Mouse (Mus musculus) midbrain, embryonic 14.5 days (tissue): ENCODE measurements around the gene Fhit. TPM values are rescaled to one million over a fixed set of nuclear protein-coding genes. Genes with fewer than 3 reads are reported as not detected.

Experiments used
- ATAC-seq: fragments of 200-750 bp; cut with Nextera tagmentation; 2 replicates; pipeline ENCODE4 v1.8.0; 2017; ENCODE audit warnings: moderate number of reproducible peaks, moderate library complexity; ENCODE audit not compliant: low FRiP score, low TSS enrichment
- DNase-seq: peaks from one replicate; pipeline ENCODE4 v3.0.0-alpha.2; 2015
- H3K27ac ChIP-seq: fragments of 300-500 bp; sonication (generic); replicated peaks from 2 replicates; pipeline ENCODE4 v1.5.1; 2014; ENCODE audit warnings: mild to moderate bottlenecking, low read depth, low read length, moderate library complexity
- H3K27me3 ChIP-seq: fragments of 300-500 bp; sonication (generic); 2 replicates; pipeline ENCODE4 v1.6.1; 2014; ENCODE audit warnings: low read length, control low read depth, mixed read lengths; ENCODE audit not compliant: control insufficient read depth, insufficient read depth
- H3K36me3 ChIP-seq: fragments of 300-500 bp; sonication (generic); 2 replicates; pipeline ENCODE4 v1.6.1; 2014; ENCODE audit warnings: low read length, control low read depth; ENCODE audit not compliant: control insufficient read depth, insufficient read depth
- H3K4me1 ChIP-seq: fragments of 300-500 bp; sonication (generic); 2 replicates; pipeline ENCODE4 v1.6.1; 2014; ENCODE audit warnings: mild to moderate bottlenecking, antibody characterized with exemption, low read length, control low read depth; ENCODE audit not compliant: control insufficient read depth, insufficient read depth
- H3K4me2 ChIP-seq: fragments of 300-500 bp; sonication (generic); 2 replicates; pipeline ENCODE4 v1.6.1; 2014; ENCODE audit warnings: mild to moderate bottlenecking, low read length, moderate library complexity
- H3K4me3 ChIP-seq: fragments of 300-500 bp; sonication (generic); replicated peaks from 2 replicates; pipeline ENCODE4 v1.5.1; 2014; ENCODE audit warnings: low read depth, low read length
- H3K9ac ChIP-seq: fragments of 300-500 bp; sonication (generic); replicated peaks from 2 replicates; pipeline ENCODE4 v1.6.1; 2014; ENCODE audit warnings: mild to moderate bottlenecking, low read length, moderate library complexity
- H3K9me3 ChIP-seq: fragments of 300-500 bp; sonication (generic); 2 replicates; pipeline ENCODE4 v1.6.1; 2016; ENCODE audit warnings: low read length, control low read depth, mixed read lengths; ENCODE audit not compliant: control insufficient read depth
- WGBS: fragments of 180-500 bp; shearing (Covaris S2); extraction: QIAGEN DNeasy Blood & Tissue Kit; methylation state at CpG from one replicate; pipeline ENCODE4 v1.1.7; 2014; 5-methylcytosine and 5-hydroxymethylcytosine counted together
- polyA plus RNA-seq: library from polyadenylated mRNA; unstranded; fragments of >200 nt; fragmentation: Nextera tagmentation; extraction: Ambion mirVana; gene quantifications from 2 replicates; pipeline ENCODE4 v1.2.1, GENCODE M21; 2014

The Fhit gene
- polyA plus RNA-seq, 1 experiment from 2014 or later = 10.6 TPM

DNA sequence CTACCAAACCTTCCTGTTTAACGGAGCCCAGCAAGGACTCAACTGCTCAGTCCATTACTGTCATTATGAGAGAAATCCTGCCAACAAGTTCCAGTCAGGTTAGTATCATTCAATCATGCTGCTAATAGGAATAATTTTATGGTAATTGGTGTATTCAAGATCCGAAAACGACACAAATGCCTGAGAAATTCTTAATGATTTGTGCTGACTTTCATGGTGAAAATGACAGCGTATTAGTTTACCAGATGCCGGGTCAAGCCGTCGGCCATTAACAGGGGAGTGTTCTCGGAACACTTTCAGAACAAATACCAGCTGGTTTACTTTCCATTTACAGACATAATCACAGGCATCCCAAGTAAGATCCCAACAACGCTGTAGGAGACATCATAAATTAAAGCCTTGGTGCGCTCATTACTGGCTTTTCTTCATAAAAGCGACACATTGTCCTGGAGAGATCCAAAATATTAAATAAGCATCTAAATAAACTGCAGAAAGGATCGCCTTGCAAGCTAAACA lies 451.0 kb downstream of the Fhit start:
- Histone ChIP-seq H3K4me3 (no peak overlapping the region), H3K4me1 (no peaks in the 10 kb centered on the region), H3K27me3 (no peaks in the 10 kb centered on the region), H3K4me2 (no peak overlapping the region), H3K9me3 (no peaks in the 10 kb centered on the region), H3K27ac (no peak overlapping the region), H3K9ac (no peak overlapping the region), H3K36me3 (no peaks in the 10 kb centered on the region)
- WGBS = 85% methylated on average over 12 of the region's 12 CpGs
- ATAC-seq (no peak), DNase-seq (no peak)

DNA sequence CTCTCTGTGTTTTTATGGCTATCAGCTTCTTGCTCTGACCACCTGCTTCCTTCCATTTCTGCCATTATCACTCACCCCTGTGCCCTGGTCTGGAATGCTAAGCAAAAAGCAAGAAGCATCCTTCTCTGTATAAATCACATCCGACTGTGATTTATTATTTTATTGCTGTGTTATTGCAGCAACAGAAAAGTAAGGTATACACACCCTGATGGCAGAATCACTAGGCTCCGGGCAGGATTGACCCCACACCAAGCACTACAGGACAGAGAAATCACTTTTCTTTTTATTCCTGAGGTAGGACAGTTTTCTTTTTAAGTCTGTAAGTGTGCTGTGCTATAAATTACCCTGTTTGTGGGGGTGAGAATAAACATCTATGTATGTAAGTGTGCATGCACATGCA lies 460.1 kb downstream of the Fhit start:
- ATAC-seq = no peak
- H3K4me2 ChIP-seq = no peak overlapping the region
- WGBS = 91% methylated on average over 2 of the region's 2 CpGs
- DNase-seq = no peak
- H3K9ac ChIP-seq = no peak overlapping the region
- H3K9me3 ChIP-seq = no peaks in the 10 kb centered on the region
- H3K4me3 ChIP-seq = no peak overlapping the region
- no peaks in the 10 kb centered on the region for H3K36me3 ChIP-seq
- H3K27ac ChIP-seq = no peak overlapping the region
- no peaks in the 10 kb centered on the region for H3K4me1 ChIP-seq
- H3K27me3 ChIP-seq = no peaks in the 10 kb centered on the region

DNA sequence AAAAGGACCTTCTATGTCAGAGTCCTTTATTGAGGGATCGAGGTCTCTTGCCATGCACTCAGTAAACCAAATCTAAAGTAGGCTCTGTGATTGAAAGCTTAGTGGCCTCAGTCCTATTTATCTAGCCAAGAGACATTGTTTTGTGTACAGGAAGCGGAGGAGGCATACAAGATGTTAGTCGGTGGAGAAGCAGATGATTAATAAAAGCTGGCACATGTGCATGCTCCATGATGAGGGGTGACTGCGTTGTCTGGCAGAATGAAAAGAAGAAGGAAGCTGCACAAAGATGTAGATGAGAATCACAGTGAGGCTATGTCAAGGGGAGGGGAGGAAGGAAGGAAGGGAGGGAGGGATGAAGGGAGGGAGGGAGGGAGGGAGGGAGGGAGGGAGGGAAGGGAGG lies 481.8 kb downstream of the Fhit start:
- ATAC-seq (no peak), DNase-seq (no peak)
- no peaks in the 10 kb centered on the region for H3K27me3 ChIP-seq
- H3K4me2 ChIP-seq = no peak overlapping the region
- no peak overlapping the region for H3K27ac ChIP-seq
- H3K36me3 ChIP-seq = no peaks in the 10 kb centered on the region
- H3K9ac ChIP-seq = no peak overlapping the region
- H3K9me3 ChIP-seq = no peaks in the 10 kb centered on the region
- peaks cover 4% of the 10 kb centered on the region; the same call in 1 of the 2 replicates for H3K4me1 ChIP-seq
- H3K4me3 ChIP-seq = no peak overlapping the region
- 67% methylated on average over 4 of the region's 4 CpGs for WGBS

DNA sequence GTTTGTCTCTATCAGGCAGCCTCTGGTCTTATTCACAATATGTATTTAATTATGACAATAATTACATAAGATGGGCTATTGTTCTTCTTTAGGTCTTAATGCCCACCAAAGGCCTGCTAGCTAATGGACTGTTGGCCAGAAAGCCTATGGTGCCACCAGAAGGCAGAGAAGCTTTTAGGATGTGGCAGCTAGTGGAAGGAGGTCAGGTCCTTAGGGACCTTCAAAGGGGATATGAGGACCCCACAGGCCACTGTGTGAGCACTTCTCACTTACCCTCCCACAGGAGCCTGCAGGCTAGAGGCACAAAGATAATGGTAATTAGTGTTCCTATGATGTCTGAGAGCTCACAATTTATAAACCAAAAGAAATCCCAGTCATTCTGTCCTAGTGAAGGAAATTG lies 482.2 kb downstream of the Fhit start:
- H3K4me1 ChIP-seq = peaks cover 4% of the 10 kb centered on the region; the same call in 1 of the 2 replicates
- ATAC-seq (no peak), DNase-seq (no peak)
- H3K27ac ChIP-seq = no peak overlapping the region
- H3K4me3 ChIP-seq = no peak overlapping the region
- H3K36me3 ChIP-seq = no peaks in the 10 kb centered on the region
- no peak overlapping the region for H3K4me2 ChIP-seq
- H3K9ac ChIP-seq = no peak overlapping the region
- H3K9me3 ChIP-seq = no peaks in the 10 kb centered on the region
- no peaks in the 10 kb centered on the region for H3K27me3 ChIP-seq

DNA sequence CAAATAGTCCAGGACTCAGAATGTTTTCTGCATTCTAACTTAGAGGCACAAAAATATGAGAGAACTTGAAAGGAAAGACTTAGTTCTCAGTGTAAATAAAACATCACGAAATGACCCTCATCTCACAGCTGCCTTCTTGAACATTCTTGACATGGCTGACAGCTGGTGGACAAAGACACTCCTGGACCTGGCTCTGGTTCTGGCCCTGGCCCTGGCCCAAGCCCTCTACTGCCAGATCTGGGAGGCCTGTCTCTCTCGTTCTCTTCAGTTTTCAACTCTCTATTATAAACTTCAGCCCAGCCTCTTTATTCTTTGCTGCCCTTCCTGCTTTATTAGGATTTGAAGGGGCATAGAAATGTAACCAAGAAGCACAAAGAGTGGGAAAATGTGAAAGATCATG lies 484.2 kb downstream of the Fhit start:
- ATAC-seq (no peak), DNase-seq (no peak)
- H3K4me2 ChIP-seq = no peak overlapping the region

DNA sequence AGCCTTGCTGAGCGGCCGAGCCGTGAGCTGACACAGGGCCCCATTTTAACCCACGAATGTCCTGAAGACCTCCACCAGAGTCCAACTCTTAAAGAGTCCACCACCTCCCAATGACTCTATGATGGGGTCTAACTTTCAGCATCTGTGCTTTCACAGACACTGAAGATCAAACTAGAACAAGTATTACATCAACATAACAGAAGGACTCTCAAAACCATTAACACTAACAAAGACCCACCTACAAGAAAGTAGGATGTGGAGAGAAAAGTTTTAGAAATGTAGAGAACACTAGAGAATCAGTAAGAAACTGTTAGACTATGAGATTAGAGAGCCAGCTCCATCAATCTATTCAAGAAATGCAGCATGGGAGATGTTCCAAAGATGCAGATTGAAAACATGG lies 501.6 kb downstream of the Fhit start:
- no peak overlapping the region for H3K27ac ChIP-seq
- WGBS = 91% methylated on average over 4 of the region's 4 CpGs
- H3K4me2 ChIP-seq = no peak overlapping the region
- H3K9me3 ChIP-seq = no peaks in the 10 kb centered on the region
- no peaks in the 10 kb centered on the region for H3K36me3 ChIP-seq
- H3K4me1 ChIP-seq = no peaks in the 10 kb centered on the region
- DNase-seq = no peak
- no peaks in the 10 kb centered on the region for H3K27me3 ChIP-seq
- no peak overlapping the region for H3K9ac ChIP-seq
- H3K4me3 ChIP-seq = no peak overlapping the region
- ATAC-seq = no peak

More for the DNA sequence above, 484.2 kb downstream of the Fhit start:
- Histone ChIP-seq H3K4me3 (no peak overlapping the region), H3K36me3 (no peaks in the 10 kb centered on the region), H3K27me3 (no peaks in the 10 kb centered on the region), H3K27ac (no peak overlapping the region), H3K9ac (no peak overlapping the region), H3K4me1 (peaks cover 4% of the 10 kb centered on the region; the same call in 1 of the 2 replicates), H3K9me3 (no peaks in the 10 kb centered on the region)
- 52% methylated on average over 2 of the region's 2 CpGs for WGBS

DNA sequence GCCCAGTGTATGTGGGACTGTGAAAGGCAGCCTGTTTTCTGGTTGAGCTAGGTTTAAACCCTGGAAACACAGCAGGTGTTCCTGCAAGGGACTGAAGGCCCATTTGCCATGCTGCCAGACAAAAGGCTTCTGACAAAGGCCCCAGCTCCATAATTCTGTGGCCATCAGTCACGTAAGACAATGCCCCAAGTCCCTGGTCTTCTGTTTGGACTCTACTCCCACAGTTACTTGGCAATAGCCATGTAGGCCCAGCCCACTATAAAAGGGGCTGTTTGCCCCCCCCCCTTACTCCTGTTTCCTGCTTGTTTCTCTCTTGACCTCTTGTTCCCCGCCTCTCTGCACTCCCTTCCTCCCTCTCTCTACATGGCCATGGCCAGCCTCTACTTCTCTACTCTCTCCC lies 502.5 kb downstream of the Fhit start:
- WGBS = 26% methylated on average over 2 of the region's 2 CpGs
- H3K4me3 ChIP-seq = no peak overlapping the region
- ATAC-seq (no peak), DNase-seq (no peak)
- no peak overlapping the region for H3K27ac ChIP-seq
- no peaks in the 10 kb centered on the region for H3K9me3 ChIP-seq
- no peaks in the 10 kb centered on the region for H3K27me3 ChIP-seq
- no peak overlapping the region for H3K4me2 ChIP-seq
- H3K4me1 ChIP-seq = no peaks in the 10 kb centered on the region
- H3K36me3 ChIP-seq = no peaks in the 10 kb centered on the region
- no peak overlapping the region for H3K9ac ChIP-seq

DNA sequence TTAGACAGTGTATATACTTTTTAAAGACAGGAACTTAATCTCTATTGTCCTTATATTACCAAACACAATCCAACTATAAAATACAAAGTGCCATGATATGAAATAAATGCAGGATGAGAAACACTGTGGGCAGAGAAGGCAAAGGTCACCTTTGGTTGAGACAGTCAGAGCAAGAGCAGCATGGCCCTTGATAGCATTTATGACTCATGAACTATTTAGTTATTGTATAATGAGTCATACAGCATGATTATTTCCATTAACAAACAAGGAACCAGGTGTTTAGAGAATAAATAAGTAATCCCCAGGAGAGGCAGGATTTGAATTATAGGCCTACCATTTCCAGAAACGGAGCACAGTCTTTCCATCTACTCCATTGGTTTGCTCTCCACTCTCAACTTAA lies 503.6 kb downstream of the Fhit start:
- no peak for DNase-seq
- Histone ChIP-seq H3K4me1 (no peaks in the 10 kb centered on the region), H3K9ac (no peak overlapping the region), H3K9me3 (no peaks in the 10 kb centered on the region), H3K4me3 (no peak overlapping the region), H3K27ac (no peak overlapping the region), H3K36me3 (no peaks in the 10 kb centered on the region), H3K4me2 (no peak overlapping the region), H3K27me3 (no peaks in the 10 kb centered on the region)
- 92% methylated on average over 1 of the region's 1 CpGs for WGBS
- no peak for ATAC-seq

DNA sequence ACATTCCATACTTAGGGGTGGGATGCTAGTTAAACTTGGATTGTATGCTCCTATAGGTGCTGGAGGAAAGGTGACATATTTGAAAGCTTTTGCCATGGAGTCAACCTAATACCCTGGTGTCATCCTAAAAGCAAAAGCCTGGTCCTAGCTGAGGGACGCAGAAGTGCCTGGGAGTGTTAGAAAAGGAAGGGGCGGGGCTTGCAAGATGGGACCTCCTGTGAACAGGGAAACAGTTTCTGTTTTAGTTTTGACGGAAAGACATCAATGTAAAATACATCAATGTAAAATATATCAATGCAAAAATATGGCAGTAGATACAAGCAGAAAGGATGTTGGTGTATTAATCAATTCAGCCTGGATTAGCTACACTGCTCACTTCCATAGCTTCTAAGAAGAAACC lies 504.5 kb downstream of the Fhit start:
- Histone ChIP-seq H3K4me3 (no peak overlapping the region), H3K9me3 (no peaks in the 10 kb centered on the region), H3K4me2 (no peak overlapping the region), H3K36me3 (no peaks in the 10 kb centered on the region), H3K9ac (no peak overlapping the region), H3K27ac (no peak overlapping the region), H3K4me1 (no peaks in the 10 kb centered on the region), H3K27me3 (no peaks in the 10 kb centered on the region)
- DNase-seq (no peak), ATAC-seq (no peak)
- WGBS = 87% methylated on average over 3 of the region's 3 CpGs
